Mouse (Mus musculus): ENCODE data around the gene Gm20518.

- TF ChIP-seq CTCF (IDR thresholded peaks at IDR 0.05) (no peak), EP300 (IDR thresholded peaks at IDR 0.05) (no peak)
Observed at GRCm38 (mm10) chr16:17893923-17894322, 2.5 kb upstream of the Gm20518 start, which contains the start of gene Tssk1.
